Mouse (Mus musculus): ENCODE results near the gene Dph1.
"Not testable (repeated sequence)": the region's sequence is repeated elsewhere in the genome, so short reads cannot be mapped to it uniquely, and the experiment has no call there.

Gene Dph1

DNA sequence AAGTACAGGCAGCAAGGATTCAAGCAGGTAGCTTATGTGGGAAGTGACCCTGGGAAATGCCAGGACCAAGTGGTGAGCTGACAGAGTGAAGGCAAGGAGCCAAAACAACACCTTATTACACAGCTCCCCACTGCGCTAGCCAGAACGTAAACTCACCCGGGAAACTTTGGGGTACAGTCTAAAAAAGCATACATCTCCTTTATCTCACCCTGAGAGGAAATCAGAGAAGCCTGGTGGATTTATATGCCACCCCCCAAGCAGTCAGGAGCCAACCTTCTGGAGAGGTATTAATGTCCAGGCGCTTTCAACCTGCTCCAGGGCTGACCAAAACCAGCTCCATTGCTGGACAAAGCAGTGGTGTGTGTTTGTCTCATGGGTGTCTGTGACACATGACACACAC, 12.9 kb upstream of the Dph1 start:
- no peak for DNase-seq (ENCODE audit: low spot score)

DNA sequence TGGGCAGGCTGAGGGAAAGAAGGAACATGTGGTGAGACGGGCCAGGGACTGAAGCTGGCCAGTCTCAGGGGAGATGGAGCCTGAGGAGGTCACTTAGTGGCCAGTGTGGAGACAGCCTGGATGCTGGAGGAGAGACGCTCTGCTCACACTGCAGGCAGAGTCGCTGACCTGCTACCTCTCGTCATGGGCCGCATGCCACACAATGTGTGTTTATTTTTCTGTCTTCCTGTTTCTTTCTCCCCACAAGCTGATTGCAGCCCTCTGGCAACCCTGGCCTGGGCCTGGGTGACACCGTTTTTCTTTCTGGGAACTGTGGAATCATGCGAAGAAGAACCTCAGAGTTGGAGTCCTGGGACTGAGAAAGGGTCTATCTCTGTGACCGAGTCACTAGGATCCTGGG, 10.7 kb upstream of the Dph1 start:
- DNase-seq (ENCODE audit: low spot score), result no peak

DNA sequence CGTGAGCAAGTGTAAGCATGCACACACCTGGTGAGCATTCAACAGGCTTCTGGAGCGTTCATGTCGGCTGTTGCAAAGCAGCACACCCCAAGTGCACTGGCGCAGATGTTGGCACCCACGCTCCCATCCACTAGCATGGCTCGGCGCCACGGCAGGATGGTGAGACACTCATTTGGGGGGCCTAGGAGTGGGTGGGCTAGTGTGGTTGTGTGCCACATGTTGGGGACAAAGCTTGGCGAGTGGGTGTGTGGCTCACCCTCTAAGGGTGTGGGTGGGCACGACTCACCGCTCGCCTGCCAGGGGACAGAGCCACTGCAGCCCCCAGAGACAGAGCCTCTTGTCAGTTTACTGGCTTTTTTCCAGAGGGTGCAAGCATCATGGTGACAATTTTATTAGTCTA, 9.9 kb upstream of the Dph1 start:
- DNase-seq (ENCODE audit: low spot score), result no peak

DNA sequence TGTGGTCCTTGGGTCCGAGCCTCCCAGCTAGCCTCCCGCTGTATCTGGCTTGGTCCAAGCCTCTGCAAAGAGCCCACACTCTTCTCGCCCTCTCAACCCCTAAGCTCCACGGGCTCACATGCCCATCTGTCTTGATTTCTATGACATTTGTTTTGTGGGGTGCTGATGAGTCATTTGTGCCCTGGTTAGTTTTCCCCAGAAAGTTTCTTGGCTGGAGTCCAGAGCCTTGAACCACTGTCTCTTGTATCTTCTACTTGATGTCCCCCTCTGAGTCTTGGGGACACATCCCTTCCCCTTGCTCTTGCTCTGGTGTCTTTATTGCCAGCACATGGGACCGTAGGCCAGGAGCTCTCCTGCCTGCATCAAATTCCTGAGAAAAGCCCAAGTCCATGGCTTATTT, 8.9 kb upstream of the Dph1 start:
- no peak for DNase-seq (ENCODE audit: low spot score)

DNA sequence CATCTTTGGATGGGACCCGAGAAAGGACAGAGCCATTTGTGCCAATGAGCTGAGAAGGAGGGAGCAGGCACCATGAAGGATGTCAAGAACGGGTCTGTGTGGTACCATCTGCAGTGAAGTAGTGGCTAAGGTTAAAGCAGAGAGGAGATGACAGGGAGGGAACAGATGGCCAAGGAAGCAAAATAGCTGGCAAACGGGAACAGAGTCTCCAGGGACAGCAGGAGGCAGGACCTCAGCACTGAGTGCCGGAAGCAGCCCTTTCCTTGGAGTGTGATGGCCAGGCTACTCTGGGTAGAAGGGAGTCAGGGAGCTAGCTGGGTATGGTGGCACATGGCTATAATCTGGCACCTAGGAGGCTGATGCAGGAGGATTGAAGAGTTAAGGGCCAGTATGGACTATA, 7.8 kb upstream of the Dph1 start:
- DNase-seq (ENCODE audit: low spot score), result no peak

DNA sequence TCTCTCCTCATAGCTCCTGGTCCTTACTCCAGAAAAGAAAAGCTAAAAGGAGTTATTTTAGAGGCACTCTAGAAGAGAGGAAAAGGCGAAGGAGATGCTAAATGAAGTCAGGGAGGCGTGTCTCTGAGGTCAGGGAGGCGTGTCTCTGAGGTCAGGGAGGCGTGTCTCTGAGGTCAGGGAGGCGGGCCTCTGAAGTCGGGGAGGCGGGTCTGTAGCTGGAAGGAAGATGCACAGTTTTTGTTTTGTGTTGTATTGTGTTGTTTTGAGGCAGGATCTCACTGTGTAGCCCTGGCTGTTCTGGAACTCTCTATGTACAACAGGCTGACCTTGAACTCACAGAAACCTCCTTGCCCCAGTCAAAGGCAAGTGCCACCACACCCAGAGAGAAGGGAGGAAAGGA, 6.9 kb upstream of the Dph1 start:
- no peak for DNase-seq (ENCODE audit: low spot score)

DNA sequence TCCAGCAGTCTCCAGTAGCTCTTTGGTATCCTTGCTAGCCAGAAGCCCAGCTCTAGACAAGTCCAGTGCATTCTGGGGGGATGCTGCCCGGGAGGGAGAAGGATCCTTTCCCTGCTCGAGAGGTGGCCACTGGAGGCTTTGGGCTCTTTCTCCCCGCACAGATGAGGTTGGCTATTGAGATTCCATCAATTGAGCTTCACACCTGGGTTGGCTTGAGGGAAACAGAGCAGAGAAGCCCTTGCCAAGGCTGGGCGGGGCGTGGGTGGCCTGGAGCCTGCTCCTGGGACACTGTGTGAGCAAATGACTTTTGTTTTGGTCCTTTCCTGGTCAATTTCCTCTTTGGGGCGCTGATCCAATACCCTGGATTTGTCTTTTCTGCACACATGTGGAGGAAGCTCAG, 5.1 kb upstream of the Dph1 start:
- DNase-seq (ENCODE audit: low spot score), result no peak

DNA sequence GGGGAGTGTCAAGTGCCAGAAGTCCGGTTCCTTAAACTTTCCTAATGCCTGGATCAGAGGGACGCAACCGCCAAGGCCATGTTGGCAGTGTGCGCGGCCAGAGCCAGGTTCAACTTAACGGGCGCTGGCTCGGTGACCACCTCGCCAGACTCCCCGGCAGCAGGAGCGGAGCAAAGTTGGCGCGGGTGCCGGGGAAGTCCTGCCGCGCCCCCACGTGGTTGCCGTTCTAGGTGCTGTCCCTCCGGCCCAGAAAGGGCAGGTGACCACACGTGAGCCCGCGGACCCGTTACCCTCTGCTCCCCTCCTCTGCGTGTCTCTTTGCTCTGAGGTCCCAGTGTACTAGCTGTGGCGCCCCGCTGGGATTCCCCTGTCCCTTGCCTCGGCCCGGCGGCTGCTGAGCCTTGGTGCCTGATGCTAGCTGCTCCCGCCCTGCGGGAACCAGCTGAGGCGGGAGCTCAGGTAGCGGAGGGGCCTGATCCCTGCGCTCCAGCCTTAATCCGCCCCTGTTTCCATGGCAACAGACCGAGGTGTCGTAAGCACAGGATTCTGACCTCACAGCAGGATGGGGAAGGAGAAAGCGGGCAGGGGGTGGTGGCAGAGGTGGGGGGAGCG, 3.9 kb upstream of the Dph1 start:
- DNase-seq (ENCODE audit: low spot score), result peak; percentile 49

DNA sequence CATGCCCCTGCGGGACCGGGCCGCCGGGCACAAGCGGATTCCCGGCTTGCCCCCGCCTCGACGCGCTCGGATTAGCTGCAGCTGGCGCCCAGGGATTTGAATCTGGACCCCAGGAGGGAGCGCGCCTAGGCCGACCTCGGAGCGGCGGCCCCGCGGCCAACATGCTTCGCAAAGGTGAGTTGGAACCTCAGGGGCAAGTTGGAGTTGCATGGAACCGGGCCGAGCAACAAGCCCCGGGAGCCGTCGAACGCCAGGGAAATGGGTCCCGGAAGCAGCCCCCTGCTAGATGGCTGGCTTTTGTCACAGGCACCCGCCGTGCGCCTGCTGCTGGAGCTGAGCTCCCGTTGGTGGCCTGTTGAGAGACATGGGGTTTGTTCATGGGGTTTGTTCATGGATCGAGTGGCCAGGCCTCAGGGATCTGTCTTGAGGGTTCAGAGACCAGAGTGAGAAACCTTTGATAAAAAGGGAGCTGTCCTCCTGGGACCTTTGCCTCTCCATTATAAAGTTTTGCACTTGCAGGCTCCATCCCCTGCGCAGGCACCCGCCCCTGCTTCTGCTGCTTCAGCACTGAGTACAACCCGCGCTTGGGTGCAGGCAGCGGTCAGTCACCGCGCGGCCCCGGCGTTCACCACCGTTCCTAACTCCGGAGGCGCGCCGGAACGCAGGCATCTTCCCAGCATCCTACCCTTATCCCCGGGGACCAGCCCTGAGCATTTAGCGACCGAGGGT, 3.2 kb upstream of the Dph1 start:
- no peak for DNase-seq (ENCODE audit: low spot score)

DNA sequence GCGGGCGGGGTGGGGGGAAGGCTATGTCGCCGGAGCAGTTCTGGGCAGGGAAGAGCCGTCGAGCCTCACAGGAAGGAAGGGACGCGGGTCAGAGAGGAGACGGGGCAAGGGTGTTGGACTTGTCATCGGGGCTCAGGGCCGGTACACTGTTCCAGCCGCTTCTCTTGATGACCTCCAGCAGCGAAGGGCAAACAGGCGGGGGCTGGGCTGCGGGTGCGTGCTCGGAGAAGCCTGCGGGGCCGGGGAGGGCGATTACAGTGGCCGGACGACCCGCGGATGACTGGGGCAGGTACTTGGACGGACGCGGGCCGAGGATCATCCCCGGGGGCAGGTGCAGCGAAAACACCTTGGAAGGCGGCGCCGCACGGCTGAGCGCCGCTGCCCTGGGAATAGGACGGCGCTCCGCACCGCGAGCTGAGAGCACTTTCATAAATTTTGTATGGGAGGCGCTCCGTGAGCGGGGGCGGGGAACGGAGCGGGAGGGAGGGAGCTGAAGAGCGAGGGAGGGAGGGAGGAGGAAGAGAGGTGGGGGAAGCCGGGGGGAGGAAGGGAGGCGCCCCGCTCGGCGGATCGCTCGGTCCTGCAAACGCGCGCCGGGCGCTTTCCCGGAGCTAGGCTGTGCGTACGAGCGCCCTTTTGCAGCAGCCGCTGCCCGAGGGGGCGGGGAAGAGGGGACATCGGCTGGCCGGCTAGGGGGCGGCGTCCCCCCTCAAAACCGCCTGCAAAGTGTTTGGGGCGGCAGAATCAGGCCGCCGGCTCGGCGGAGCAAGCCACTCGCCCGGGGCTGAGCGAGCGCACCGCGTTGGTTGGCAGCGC, 2.4 kb upstream of the Dph1 start, which contains the start of gene Rtn4rl1:
TSS of gene Rtn4rl1 (plus strand) at position 528 of the 816 bp plus-strand sequence.
- peak; percentile 81 for DNase-seq (ENCODE audit: low spot score)

DNA sequence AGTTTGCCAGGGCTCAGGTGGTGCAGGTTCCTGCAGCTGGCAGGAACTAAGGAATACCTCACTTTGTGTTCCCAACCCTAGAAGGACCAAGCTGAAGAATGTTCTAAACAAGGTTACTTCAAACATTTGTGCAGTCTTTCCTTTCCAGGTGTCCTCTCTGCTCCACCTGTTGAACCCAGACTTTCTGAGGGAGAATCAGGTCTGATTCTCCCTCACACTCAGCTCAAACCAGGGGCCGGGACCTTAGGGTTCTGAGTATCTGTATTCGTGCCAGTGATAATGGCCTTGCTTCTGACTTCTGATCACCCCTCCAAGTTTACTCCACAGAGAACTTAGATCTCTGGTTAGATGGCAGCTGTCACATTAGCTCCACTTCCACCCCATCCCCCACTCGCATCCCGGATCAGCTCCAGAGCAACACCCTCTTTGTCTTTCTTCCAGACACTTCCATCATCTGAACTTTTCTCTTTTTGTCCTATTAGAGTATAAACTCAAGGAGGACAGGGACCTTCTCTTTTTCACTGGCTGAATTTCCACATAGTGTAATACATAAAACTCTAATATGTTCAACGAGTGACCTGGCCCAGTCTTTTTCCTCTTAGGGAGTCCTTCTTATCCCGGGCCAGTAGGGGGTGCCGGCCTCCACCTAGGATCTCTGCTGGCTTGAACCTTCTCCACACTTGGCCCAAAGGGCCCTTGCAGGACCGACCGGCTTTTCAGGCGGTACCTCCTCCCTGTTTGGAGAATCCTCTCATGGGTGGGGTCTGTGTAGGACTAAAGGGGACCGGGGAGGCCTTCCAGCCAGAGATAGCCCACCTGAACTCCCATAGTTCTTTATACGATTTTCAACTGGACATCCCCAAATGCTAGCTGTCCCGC, 1.5 kb upstream of the Dph1 start:
- peak; percentile 91 for DNase-seq (ENCODE audit: low spot score)

DNA sequence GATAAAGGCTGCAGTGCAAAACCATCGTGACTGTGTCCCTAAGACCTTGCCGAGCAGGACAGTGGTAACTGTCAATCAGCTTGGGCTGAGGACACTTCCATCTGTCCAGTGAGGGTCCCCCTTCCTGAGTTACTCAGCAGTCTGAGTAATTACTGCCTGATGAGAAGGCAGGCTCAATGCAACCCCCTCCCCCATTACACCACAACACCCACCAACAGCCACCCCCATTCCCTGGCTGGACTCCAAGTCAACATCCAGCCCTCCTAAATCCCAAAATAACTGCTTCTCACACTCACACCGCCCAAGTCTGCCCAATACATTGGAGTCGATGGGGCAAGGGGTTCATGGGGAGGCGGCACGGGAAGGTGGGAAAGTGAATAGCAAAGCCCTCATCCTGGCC, 800 bp upstream of the Dph1 start:
- no peak for DNase-seq (ENCODE audit: low spot score)

DNA sequence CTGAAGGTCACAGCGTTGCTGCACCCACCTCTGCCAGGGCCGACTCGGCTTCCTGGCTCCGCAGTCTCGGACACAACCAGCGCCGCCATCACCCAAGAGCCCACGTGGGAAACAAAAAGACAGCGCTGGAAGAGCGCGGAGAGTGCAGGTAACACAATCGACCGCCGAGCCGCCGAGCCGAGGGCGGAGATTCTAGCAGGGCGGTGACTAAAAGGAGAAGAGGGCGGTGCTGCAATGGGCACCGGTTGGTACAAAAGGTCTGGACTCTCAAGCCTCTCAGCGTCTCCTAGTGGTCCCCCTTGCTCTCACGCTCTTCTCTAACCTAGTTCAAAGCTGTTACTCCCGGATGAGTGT, 693 bp downstream of the Dph1 start:
- peak; percentile 86 for DNase-seq (ENCODE audit: low spot score)

DNA sequence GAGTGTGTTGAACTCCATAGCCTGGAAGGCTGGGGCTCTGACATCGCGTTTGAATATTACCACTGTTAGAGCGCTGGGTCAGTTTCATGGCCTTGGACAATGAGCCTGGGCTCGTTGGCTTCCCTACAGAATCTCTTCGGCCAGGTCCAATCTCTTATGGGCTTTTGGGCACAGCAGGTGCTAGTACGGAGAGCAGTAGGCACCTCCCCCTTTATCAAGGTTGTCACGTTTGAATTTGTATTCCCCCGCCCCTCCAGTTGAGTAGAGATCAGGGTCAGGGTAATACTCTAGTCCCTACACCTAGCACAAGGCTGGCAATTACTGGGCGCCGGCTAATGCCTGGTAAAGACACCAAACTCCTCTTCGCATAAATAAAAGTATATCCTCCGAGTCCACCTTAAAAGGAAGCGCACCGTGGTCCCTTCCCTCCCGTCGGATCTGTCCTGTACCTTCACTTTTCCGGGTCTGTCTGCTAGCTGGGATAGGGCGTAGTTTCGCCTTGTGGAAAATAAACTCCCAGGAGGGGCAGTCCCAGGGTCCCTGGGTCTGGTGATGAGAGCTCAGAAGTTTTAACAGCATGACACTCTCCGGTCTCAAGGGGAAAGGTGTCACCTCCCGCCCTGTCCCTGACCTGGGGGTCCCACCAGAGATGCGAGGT, 1.2 kb downstream of the Dph1 start:
- no peak for DNase-seq (ENCODE audit: low spot score)

DNA sequence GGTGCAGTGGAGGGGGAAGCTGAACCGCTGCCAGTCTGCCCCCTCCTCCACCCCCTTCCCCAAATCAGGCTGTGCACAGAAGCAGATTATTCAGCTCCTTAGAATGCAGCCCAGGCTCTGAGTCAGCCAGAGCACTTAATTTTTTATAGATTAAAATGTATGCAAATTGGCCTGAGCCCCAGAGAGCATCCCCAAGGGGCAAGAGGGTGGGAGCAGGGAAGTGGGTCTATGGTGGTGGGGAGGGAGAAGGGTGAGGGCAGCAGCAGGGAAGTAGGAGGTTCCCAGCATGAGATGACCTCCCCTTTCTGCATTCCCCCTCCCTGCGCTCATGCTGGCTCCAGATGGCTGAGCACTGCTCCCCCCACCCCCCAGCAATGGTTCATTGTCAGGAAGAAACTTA, 6.1 kb downstream of the Dph1 start:
- DNase-seq (ENCODE audit: low spot score), result no peak

DNA sequence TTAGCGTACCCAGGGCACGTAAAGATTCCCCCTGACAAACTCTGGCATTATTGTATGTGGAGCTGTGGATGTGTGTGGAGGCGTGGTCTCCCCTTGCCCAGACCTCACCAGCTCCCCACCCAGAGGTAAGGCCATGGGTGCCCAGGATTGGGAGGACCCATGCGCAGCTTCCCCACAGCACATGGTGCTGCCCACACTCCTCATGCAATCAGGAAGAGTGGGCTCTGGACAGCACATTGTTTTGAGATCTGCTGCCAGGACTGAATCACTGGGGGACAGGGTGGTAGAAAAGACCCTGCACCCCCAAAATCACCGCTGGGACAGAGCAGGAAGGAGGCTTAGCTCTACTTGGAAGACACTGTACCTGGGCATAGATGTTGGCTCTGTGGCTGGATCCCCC, 6.5 kb downstream of the Dph1 start:
- no peak for DNase-seq (ENCODE audit: low spot score)

DNA sequence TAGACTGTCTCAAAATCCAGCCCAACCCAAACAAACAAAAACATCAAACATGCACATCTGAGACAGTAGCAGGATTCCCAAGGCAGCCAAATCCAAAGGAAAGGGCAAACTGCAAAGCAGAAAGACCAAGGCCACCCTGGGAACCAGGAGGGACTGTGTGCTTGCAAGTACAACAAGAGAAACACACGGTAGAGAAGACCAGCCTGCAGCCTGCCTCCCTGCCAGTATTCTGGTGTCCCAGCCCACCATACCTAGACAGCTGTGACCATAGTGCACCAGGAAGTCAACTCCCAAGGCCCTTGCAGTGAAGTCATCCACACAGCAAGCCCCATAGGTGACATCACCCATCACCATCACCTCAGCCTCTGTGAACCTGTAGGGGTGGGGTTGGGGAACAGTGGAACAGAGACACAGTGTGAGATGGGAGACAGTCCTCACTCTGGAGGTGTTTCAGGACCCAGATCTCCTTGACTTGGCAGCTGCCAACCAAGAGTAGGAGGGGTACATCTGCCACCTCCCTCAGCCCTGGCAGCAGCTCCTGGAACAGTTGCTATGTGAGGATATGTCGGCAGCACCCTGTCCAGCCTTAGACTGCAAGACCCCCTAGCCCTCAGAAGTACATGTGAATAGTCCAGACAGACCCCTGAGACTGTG, 7.0 kb downstream of the Dph1 start:
- DNase-seq (ENCODE audit: low spot score), result no peak

DNA sequence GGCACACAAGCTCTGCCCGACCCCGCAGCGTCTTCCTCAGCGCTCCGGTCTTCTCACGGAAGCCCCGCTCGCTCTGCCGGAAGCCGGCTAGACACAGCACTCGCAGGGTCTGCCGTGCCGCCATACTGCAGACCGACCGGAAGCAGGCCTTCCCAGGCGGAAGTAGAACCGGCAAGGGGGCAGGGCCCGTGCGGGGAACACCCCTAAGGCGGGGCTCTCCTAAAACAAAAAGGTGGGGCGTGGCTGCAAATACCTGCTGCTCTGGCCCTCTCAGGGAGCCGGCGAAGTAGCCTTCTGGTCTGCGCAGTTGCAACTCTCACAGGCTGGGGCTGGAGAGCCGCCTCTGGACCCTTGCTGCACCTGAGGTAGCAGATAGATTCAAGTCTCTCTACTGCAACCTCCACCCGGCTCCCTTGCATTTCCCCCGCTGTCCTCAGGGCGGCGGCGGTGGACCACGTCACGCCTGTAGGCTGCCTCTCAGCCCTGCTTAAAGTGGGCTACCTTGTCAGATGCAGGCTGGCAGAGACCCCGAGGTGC, 12.3 kb downstream of the Dph1 start, which contains the start of gene Ovca2:
TSS of gene Ovca2 (minus strand) at position 164 of the 537 bp plus-strand sequence.
- peak; percentile 90 for DNase-seq (ENCODE audit: low spot score)

DNA sequence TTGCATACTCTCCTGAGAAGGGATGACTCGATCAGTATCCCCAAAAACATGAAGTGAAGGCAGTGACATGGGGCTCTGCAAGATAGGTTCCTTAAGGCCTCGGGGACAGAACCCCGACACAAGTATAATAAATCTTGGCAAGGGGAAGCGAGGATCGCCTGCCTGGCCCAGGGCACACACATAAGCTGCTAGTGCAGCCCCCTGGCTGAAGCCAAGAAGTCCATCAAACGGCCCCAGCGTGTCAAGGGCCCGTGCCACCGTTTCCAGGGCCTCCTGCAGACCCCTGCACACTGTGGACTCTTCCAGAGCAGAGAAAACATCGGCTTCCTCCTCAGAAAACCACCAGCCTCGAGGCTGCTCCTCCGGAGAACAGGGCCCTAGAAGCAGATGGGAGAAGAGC, 13.0 kb downstream of the Dph1 start:
- no peak for DNase-seq (ENCODE audit: low spot score)

DNA sequence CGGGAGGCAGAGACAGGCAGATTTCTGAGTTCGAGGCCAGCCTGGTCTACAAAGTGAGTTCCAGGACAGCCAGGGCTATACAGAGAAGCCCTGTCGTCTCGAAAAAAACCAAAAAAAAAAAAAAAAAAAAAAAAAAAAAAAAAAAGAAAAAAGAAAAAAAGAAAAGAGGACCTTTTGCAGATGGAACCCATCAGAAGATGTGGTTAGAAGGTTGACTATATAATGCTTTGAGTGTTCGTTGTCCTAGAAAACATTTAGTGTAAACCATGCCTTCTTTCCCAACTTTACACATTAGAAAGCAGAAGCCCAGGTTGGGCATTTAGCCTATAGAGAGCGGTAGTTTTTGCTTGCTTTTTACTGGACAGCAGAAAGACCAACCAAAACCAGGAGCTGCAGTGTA, 16.5 kb downstream of the Dph1 start:
- DNase-seq (ENCODE audit: low spot score), result not testable (repeated sequence)

DNA sequence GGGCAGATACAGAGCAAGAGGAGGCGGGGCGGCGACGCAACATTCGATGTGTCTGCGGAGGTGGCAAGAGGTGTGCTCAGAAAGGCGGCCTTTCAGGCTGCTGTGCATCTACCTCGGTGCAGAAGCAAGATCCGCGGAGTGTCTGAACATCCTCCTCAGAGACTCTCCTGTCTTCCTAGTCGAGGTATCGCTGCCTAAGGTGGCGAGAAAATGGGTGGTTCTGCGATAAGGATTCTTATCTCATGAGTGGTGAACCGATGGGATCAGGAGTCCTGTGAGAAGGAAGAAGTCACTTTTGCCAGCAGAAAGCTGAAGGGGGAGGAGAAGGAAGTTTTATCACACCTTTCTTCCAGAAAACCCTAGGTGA, 17.3 kb downstream of the Dph1 start:
- DNase-seq (ENCODE audit: low spot score), result no peak
